13 mouse cellular contexts compared by ENCODE assay signal in genomic region chr16:12862561-12862960, GRCm38 (mm10).
"Had no signal": no experiment of that assay in that cellular context is flagged by ENCODE, and none has a peak within 500 bp of the region (broad histone marks: within the 10 kb centered on the region; RNA-seq: fewer than 3 reads in every experiment).

No protein-coding gene starts in this region.

- H3K36me3 ChIP-seq: kidney, embryonic 15.5 days; limb, embryonic 10.5 days; limb, embryonic 13.5 days; liver, embryonic 13.5 days; midbrain, embryonic 13.5 days; stomach, embryonic 15.5 days had no signal

- H3K27me3 ChIP-seq: kidney, embryonic 15.5 days; limb, embryonic 13.5 days; liver, embryonic 13.5 days; midbrain, embryonic 13.5 days; stomach, embryonic 15.5 days had no signal

- ATAC-seq: intestine, postnatal 0 days; midbrain, embryonic 13.5 days had no signal

- H3K27ac ChIP-seq: kidney, embryonic 15.5 days; limb, embryonic 10.5 days; limb, embryonic 13.5 days; liver, embryonic 13.5 days; macrophage; midbrain, embryonic 13.5 days; stomach, embryonic 15.5 days had no signal

- DNase-seq: kidney, adult 8-10 months; kidney, postnatal 14 days; liver, embryonic 13.5 days; right cerebral cortex, postnatal 25 days; spleen, adult 18-20 months; thymus, postnatal 36 days had no signal

- H3K9ac ChIP-seq: kidney, embryonic 15.5 days; limb, embryonic 13.5 days; liver, embryonic 13.5 days; midbrain, embryonic 13.5 days; stomach, embryonic 15.5 days had no signal

- H3K4me2 ChIP-seq: kidney, embryonic 15.5 days; limb, embryonic 13.5 days; liver, embryonic 13.5 days; midbrain, embryonic 13.5 days; stomach, embryonic 15.5 days had no signal

- H3K4me3 ChIP-seq: kidney, embryonic 15.5 days; limb, embryonic 10.5 days; limb, embryonic 13.5 days; liver, embryonic 13.5 days; midbrain, embryonic 13.5 days; stomach, embryonic 15.5 days had no signal

- H3K4me1 ChIP-seq: kidney, embryonic 15.5 days; limb, embryonic 10.5 days; limb, embryonic 13.5 days; liver, embryonic 13.5 days; midbrain, embryonic 13.5 days; stomach, embryonic 15.5 days had no signal

- H3K9me3 ChIP-seq: kidney, embryonic 15.5 days; limb, embryonic 10.5 days; limb, embryonic 13.5 days; liver, embryonic 13.5 days; midbrain, embryonic 13.5 days; stomach, embryonic 15.5 days had no signal
